Mouse (Mus musculus): ENCODE data around the gene Tm4sf19. TPM values are rescaled to one million over a fixed set of nuclear protein-coding genes. Genes with fewer than 3 reads are reported as not detected.

The Tm4sf19 gene
- polyA plus RNA-seq, 1 experiment from 2014 or later = not detected

GRCm38 (mm10) chr16:32450133-32450532, 49.8 kb downstream of the Tm4sf19 start:
- Histone ChIP-seq H3K36me3 (ENCODE audit: control insufficient read depth, insufficient read depth, low read length) (no peaks in the 10 kb centered on the region), H3K9ac (ENCODE audit: low read length) (no peak overlapping the region), H3K27ac (ENCODE audit: low read depth, low read length) (no peak overlapping the region), H3K4me2 (ENCODE audit: low read depth) (no peak overlapping the region), H3K9me3 (ENCODE audit: control insufficient read depth, low read length) (no peaks in the 10 kb centered on the region), H3K4me3 (ENCODE audit: low read depth, low read length) (no peak overlapping the region), H3K27me3 (ENCODE audit: control insufficient read depth, insufficient read depth, low read length) (no peaks in the 10 kb centered on the region), H3K4me1 (ENCODE audit: control insufficient read depth, insufficient read depth, low read length) (no peaks in the 10 kb centered on the region)
- WGBS = 86% methylated on average over 2 of the region's 2 CpGs
- ATAC-seq (ENCODE audit: insufficient read depth, low FRiP score, low TSS enrichment) (no peak), DNase-seq (ENCODE audit: low spot score) (no peak)

DNA sequence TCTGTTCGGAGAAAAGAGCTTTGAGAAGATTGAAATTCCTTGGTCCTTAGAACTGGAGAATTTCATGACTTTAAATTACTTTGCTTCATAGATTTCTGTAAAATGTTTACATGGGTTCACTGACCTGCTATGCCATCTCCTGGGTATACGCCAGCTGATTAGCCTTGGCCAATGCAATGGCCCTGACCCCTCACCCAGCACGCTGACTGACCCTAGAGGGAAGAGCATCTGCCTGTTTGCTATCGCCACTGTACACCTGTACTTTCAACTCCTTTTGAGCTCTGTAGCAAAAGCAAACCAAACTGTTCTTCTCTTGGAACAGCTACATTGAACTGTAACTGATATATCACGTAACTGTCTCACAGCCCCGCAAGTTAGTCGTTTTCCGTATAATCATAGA, 52.8 kb downstream of the Tm4sf19 start:
- ATAC-seq (ENCODE audit: insufficient read depth, low FRiP score, low TSS enrichment) (no peak), DNase-seq (ENCODE audit: low spot score) (no peak)
- Histone ChIP-seq H3K27ac (ENCODE audit: low read depth, low read length) (no peak overlapping the region), H3K27me3 (ENCODE audit: control insufficient read depth, insufficient read depth, low read length) (no peaks in the 10 kb centered on the region), H3K4me3 (ENCODE audit: low read depth, low read length) (no peak overlapping the region), H3K4me1 (ENCODE audit: control insufficient read depth, insufficient read depth, low read length) (no peaks in the 10 kb centered on the region), H3K4me2 (ENCODE audit: low read depth) (no peak overlapping the region), H3K36me3 (ENCODE audit: control insufficient read depth, insufficient read depth, low read length) (no peaks in the 10 kb centered on the region), H3K9ac (ENCODE audit: low read length) (no peak overlapping the region), H3K9me3 (ENCODE audit: control insufficient read depth, low read length) (no peaks in the 10 kb centered on the region)
- 94% methylated on average over 8 of the region's 8 CpGs for WGBS

DNA sequence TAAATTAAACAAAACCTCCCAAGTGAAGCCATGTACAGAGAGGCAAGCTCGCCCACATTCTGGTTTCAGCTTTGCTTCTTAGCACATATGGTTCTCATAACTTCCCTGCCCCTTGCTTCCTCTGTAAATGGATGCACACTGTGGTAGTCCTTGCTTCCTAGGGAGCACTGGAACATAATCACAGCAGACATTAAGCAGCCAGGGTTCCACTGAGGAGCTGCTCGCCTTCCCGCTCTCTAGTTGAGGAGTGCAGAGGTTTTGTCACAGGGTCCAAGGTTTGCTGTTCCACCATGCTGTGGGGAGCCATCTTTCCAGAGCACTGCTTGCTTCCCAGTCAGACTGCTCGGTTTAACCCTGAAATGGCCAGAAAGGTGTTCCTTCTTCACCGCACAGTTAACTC, 54.3 kb downstream of the Tm4sf19 start:
- Histone ChIP-seq H3K27ac (ENCODE audit: low read depth, low read length) (no peak overlapping the region), H3K4me3 (ENCODE audit: low read depth, low read length) (no peak overlapping the region), H3K9ac (ENCODE audit: low read length) (no peak overlapping the region), H3K36me3 (ENCODE audit: control insufficient read depth, insufficient read depth, low read length) (no peaks in the 10 kb centered on the region), H3K4me1 (ENCODE audit: control insufficient read depth, insufficient read depth, low read length) (no peaks in the 10 kb centered on the region), H3K27me3 (ENCODE audit: control insufficient read depth, insufficient read depth, low read length) (no peaks in the 10 kb centered on the region), H3K9me3 (ENCODE audit: control insufficient read depth, low read length) (no peaks in the 10 kb centered on the region), H3K4me2 (ENCODE audit: low read depth) (no peak overlapping the region)
- WGBS = 76% methylated on average over 5 of the region's 5 CpGs
- DNase-seq (ENCODE audit: low spot score) (no peak), ATAC-seq (ENCODE audit: insufficient read depth, low FRiP score, low TSS enrichment) (no peak)

- DNase-seq (ENCODE audit: low spot score) (no peak), ATAC-seq (ENCODE audit: insufficient read depth, low FRiP score, low TSS enrichment) (no peak)
- Histone ChIP-seq H3K9me3 (ENCODE audit: control insufficient read depth, low read length) (no peaks in the 10 kb centered on the region), H3K4me1 (ENCODE audit: control insufficient read depth, insufficient read depth, low read length) (no peaks in the 10 kb centered on the region), H3K9ac (ENCODE audit: low read length) (no peak overlapping the region), H3K36me3 (ENCODE audit: control insufficient read depth, insufficient read depth, low read length) (no peaks in the 10 kb centered on the region), H3K27ac (ENCODE audit: low read depth, low read length) (no peak overlapping the region), H3K27me3 (ENCODE audit: control insufficient read depth, insufficient read depth, low read length) (no peaks in the 10 kb centered on the region), H3K4me2 (ENCODE audit: low read depth) (no peak overlapping the region), H3K4me3 (ENCODE audit: low read depth, low read length) (no peak overlapping the region)
Measured at GRCm38 (mm10) chr16:32456086-32456485, 55.8 kb downstream of the Tm4sf19 start.

DNA sequence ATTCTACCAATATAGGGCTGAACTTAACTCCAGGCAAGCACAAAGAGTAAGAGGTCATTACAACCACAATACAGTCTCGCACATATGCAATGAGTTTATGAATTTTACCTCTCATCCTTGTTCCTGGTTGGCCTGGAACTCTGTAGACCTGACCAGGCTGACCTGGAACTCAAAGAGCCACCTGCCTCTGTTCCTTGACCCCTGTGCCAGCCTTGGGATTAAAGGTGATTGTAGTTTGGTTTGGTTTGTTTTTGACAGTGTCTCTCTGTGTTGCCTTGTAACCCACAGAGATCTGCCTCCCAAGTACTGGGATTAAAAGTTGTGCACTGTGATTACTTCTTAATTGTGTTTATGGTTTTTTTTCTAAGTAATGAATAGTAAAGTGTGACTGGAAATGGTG, 56.5 kb downstream of the Tm4sf19 start:
- no peak for DNase-seq (ENCODE audit: low spot score)
- Histone ChIP-seq H3K27ac (ENCODE audit: low read depth, low read length) (no peak overlapping the region), H3K4me3 (ENCODE audit: low read depth, low read length) (no peak overlapping the region), H3K9ac (ENCODE audit: low read length) (no peak overlapping the region), H3K4me2 (ENCODE audit: low read depth) (no peak overlapping the region), H3K4me1 (ENCODE audit: control insufficient read depth, insufficient read depth, low read length) (no peaks in the 10 kb centered on the region), H3K9me3 (ENCODE audit: control insufficient read depth, low read length) (no peaks in the 10 kb centered on the region), H3K36me3 (ENCODE audit: control insufficient read depth, insufficient read depth, low read length) (no peaks in the 10 kb centered on the region), H3K27me3 (ENCODE audit: control insufficient read depth, insufficient read depth, low read length) (no peaks in the 10 kb centered on the region)
- ATAC-seq (ENCODE audit: insufficient read depth, low FRiP score, low TSS enrichment) = no peak
- WGBS = 94% methylated on average over 1 of the region's 1 CpGs

Other genes with a start within 250 kb of the Tm4sf19 start
- 8.0 and 8.3 TPM in 2 replicates for gene Nrros, start 234.9 kb upstream of the Tm4sf19 start, polyA plus RNA-seq (2014; fragmentation: Nextera tagmentation; extraction: Ambion mirVana)
- gene Bex6, start 220.7 kb upstream of the Tm4sf19 start, polyA plus RNA-seq (2014; fragmentation: Nextera tagmentation; extraction: Ambion mirVana) = 0.27 TPM in 1 of 2 replicates, not detected in the other
- gene Fbxo45, start 153.3 kb upstream of the Tm4sf19 start, polyA plus RNA-seq (2014; fragmentation: Nextera tagmentation; extraction: Ambion mirVana) = 21.8 and 24.9 TPM in 2 replicates
- gene Wdr53, start 153.3 kb upstream of the Tm4sf19 start, polyA plus RNA-seq (2014; fragmentation: Nextera tagmentation; extraction: Ambion mirVana) = 19.2 and 19.4 TPM in 2 replicates
- not detected in 2 replicates for gene Smco1, start 129.0 kb upstream of the Tm4sf19 start, polyA plus RNA-seq (2014; fragmentation: Nextera tagmentation; extraction: Ambion mirVana)
- gene Rnf168, start 123.0 kb upstream of the Tm4sf19 start, polyA plus RNA-seq (2014; fragmentation: Nextera tagmentation; extraction: Ambion mirVana) = 23.6 and 23.9 TPM in 2 replicates
- 22.7 and 28.9 TPM in 2 replicates for gene Ubxn7, start 68.2 kb upstream of the Tm4sf19 start, polyA plus RNA-seq (2014; fragmentation: Nextera tagmentation; extraction: Ambion mirVana)
- gene Tctex1d2, start 19.2 kb downstream of the Tm4sf19 start, polyA plus RNA-seq (2014; fragmentation: Nextera tagmentation; extraction: Ambion mirVana) = 23.4 and 30.1 TPM in 2 replicates
- 41.2 and 48.0 TPM in 2 replicates for gene Pcyt1a, start 30.4 kb downstream of the Tm4sf19 start, polyA plus RNA-seq (2014; fragmentation: Nextera tagmentation; extraction: Ambion mirVana)
- 0.38 and 0.51 TPM in 2 replicates for gene Slc51a, start 87.4 kb downstream of the Tm4sf19 start, polyA plus RNA-seq (2014; fragmentation: Nextera tagmentation; extraction: Ambion mirVana)
- not detected in 2 replicates for gene Zdhhc19, start 95.8 kb downstream of the Tm4sf19 start, polyA plus RNA-seq (2014; fragmentation: Nextera tagmentation; extraction: Ambion mirVana)
- gene Tfrc, start 208.4 kb downstream of the Tm4sf19 start, polyA plus RNA-seq (2014; fragmentation: Nextera tagmentation; extraction: Ambion mirVana) = 66.9 and 67.9 TPM in 2 replicates
- gene Tnk2, start 243.4 kb downstream of the Tm4sf19 start, polyA plus RNA-seq (2014; fragmentation: Nextera tagmentation; extraction: Ambion mirVana) = 7.0 and 8.6 TPM in 2 replicates